Mouse (Mus musculus) midbrain, embryonic 11.5 days (tissue): ENCODE measurements around the gene C77080. TPM values are rescaled to one million over a fixed set of nuclear protein-coding genes. Genes with fewer than 3 reads are reported as not detected.

Experiments
- ATAC-seq: fragments of 200-750 bp; cut with Nextera tagmentation; 2 replicates; pipeline ENCODE4 v1.8.0; 2017; ENCODE audit warnings: moderate TSS enrichment, moderate library complexity; ENCODE audit not compliant: low FRiP score
- DNase-seq: peaks from one replicate; pipeline ENCODE4 v3.0.0; 2015; ENCODE audit warnings: low spot score; ENCODE audit errors: missing footprints
- H3K27ac ChIP-seq: fragments of 300-500 bp; sonication (generic); 2 replicates; pipeline ENCODE4 v1.5.1; 2014; ENCODE audit warnings: low read depth, low read length
- H3K27me3 ChIP-seq: fragments of 300-500 bp; sonication (generic); 2 replicates; pipeline ENCODE4 v1.6.1; 2014; ENCODE audit warnings: mild to moderate bottlenecking, low read length, moderate library complexity, mixed read lengths; ENCODE audit not compliant: control insufficient read depth, insufficient read depth
- H3K36me3 ChIP-seq: fragments of 300-500 bp; sonication (generic); 2 replicates; pipeline ENCODE4 v1.6.1; 2014; ENCODE audit warnings: mild to moderate bottlenecking, low read length, moderate library complexity, mixed read lengths; ENCODE audit not compliant: control insufficient read depth, insufficient read depth
- H3K4me1 ChIP-seq: fragments of 300-500 bp; sonication (generic); 2 replicates; pipeline ENCODE4 v1.6.1; 2014; ENCODE audit warnings: low read length; ENCODE audit not compliant: control insufficient read depth, insufficient read depth
- H3K4me2 ChIP-seq: fragments of 300-500 bp; sonication (generic); 2 replicates; pipeline ENCODE4 v1.6.1; 2014; ENCODE audit warnings: mild to moderate bottlenecking, moderate library complexity
- H3K4me3 ChIP-seq: fragments of 300-500 bp; sonication (generic); 2 replicates; pipeline ENCODE4 v1.5.1; 2014; ENCODE audit warnings: low read depth, low read length
- H3K9ac ChIP-seq: fragments of 300-500 bp; sonication (generic); 2 replicates; pipeline ENCODE4 v1.6.1; 2014; ENCODE audit warnings: low read length
- H3K9me3 ChIP-seq: fragments of 300-500 bp; sonication (generic); 2 replicates; pipeline ENCODE4 v1.6.1; 2016; ENCODE audit warnings: low read length; ENCODE audit not compliant: control insufficient read depth
- WGBS: fragments of 180-500 bp; shearing (Covaris S2); extraction: QIAGEN DNeasy Blood & Tissue Kit; methylation state at CpG from one replicate; pipeline ENCODE4 v1.1.7; 2014; 5-methylcytosine and 5-hydroxymethylcytosine counted together
- polyA plus RNA-seq: library from polyadenylated mRNA; unstranded; fragments of >200 nt; fragmentation: Nextera tagmentation; extraction: Ambion mirVana; gene quantifications from 2 replicates; pipeline ENCODE4 v1.2.1, GENCODE M21; 2014

Gene C77080
- polyA plus RNA-seq, 1 experiment from 2014 or later = 3.7 TPM

GRCm38 (mm10) chr4:129235147-129235546 is 26.1 kb downstream of the C77080 start:
- no peaks in the 10 kb centered on the region for H3K36me3 ChIP-seq
- H3K27me3 ChIP-seq = no peaks in the 10 kb centered on the region
- 68% methylated on average over 3 of the region's 3 CpGs for WGBS
- H3K9me3 ChIP-seq = no peaks in the 10 kb centered on the region
- no peak for ATAC-seq
- no peak overlapping the region for H3K27ac ChIP-seq
- peaks cover 21% of the 10 kb centered on the region for H3K4me1 ChIP-seq
- H3K4me3 ChIP-seq = no peak overlapping the region
- H3K4me2 ChIP-seq = no peak overlapping the region
- H3K9ac ChIP-seq = no peak overlapping the region
- no peak for DNase-seq

DNA sequence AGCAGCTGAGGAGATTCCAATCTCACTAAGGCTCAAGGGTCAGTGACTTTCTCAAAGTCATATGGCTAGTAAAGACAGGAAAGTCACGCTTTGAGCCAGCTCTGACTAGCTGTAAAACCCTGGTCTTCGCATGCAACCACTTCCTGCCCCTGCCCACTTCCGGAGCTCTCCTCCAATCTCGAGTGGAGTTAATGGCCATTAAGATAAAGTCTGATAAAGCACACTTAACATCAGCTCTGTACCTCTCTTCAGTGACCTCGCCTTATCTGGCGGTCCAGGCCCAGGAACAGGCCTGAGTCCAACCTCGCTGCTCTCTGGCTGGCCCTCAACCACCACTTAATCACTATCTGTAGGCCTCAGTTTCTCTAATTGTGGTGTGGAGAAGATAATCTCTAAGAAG is 26.7 kb downstream of the C77080 start:
- no peak overlapping the region for H3K4me3 ChIP-seq
- no peaks in the 10 kb centered on the region for H3K27me3 ChIP-seq
- H3K27ac ChIP-seq = no peak overlapping the region
- no peaks in the 10 kb centered on the region for H3K9me3 ChIP-seq
- H3K36me3 ChIP-seq = no peaks in the 10 kb centered on the region
- ATAC-seq (no peak), DNase-seq (no peak)
- peaks cover 21% of the 10 kb centered on the region for H3K4me1 ChIP-seq
- 86% methylated on average over 7 of the region's 7 CpGs for WGBS
- no peak overlapping the region for H3K9ac ChIP-seq
- H3K4me2 ChIP-seq = no peak overlapping the region

DNA sequence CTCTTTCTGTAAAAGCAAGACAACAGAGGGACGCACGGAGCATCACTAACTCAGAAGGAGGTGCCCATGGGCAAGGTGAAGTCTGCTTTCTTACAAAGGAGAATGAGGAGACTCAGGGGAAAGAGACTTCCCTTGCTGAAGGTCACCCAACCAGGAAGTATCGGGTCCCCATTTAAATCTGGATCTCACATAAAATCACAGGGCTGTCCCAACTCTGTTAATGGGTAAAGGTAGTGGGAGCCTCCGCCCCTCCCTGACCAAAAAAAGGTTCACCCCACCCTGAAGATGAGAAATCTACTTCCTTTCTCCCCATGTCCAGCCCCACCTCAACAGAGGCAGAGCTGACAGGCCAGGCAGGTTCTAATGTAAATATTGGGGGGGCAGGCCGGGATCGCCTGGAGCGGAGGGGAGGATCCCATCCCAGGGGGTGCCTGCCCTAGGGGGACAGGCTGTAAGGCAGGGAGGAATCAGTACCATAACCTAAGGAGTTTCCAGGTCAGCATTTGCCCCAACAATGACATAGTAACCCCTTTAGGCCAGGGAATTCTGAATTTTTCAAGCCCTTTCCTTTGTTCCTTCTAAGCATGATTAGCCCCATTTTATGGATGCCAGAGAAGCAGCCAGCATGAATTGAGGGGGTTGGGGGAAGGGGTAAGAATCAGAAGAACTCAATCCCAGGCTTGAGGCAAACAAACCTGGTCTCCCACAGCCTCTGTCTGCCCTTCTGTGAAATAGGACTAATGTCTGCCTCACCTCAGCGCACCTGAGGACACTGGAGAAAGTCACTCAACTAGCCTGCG is 28.4 kb downstream of the C77080 start:
- no peaks in the 10 kb centered on the region for H3K27me3 ChIP-seq
- H3K36me3 ChIP-seq = no peaks in the 10 kb centered on the region
- no peaks in the 10 kb centered on the region for H3K9me3 ChIP-seq
- H3K9ac ChIP-seq = no peak overlapping the region
- no peak overlapping the region for H3K27ac ChIP-seq
- DNase-seq = no peak
- no peak overlapping the region for H3K4me3 ChIP-seq
- H3K4me2 ChIP-seq = no peak overlapping the region
- H3K4me1 ChIP-seq = peaks cover 16% of the 10 kb centered on the region
- 67% methylated on average over 9 of the region's 9 CpGs for WGBS
- ATAC-seq = no peak

- Histone ChIP-seq H3K9me3 (no peaks in the 10 kb centered on the region), H3K4me1 (peaks cover 17% of the 10 kb centered on the region), H3K4me3 (no peak overlapping the region), H3K4me2 (no peak overlapping the region), H3K36me3 (no peaks in the 10 kb centered on the region), H3K9ac (no peak overlapping the region), H3K27ac (no peak overlapping the region), H3K27me3 (no peaks in the 10 kb centered on the region)
- DNase-seq (no peak), ATAC-seq (no peak)
- 65% methylated on average over 12 of the region's 12 CpGs for WGBS
These were observed 29.4 kb downstream of the C77080 start for GRCm38 (mm10) chr4:129231594-129232450.

DNA sequence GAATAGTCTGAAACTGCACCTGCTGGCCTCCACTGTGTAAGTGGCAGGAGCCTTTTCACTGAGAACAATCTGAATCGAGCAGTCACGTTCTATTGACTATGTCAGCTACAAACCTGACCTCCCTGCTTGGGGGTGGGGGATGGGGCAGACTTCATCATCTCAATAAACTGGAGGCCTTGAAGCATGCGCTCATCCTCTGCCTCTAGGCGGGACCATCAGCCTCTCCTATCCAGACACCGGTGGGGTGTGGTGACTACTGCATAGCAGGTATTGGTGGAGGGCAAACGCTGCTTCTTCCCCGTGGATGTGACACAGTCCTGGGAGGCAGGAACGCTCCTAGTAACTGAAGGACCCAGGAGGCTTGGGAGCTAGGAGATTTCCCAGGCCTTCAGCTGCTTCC is 30.3 kb downstream of the C77080 start:
- Histone ChIP-seq H3K4me3 (no peak overlapping the region), H3K4me2 (no peak overlapping the region), H3K4me1 (peaks cover 24% of the 10 kb centered on the region), H3K9me3 (no peaks in the 10 kb centered on the region), H3K27ac (no peak overlapping the region), H3K27me3 (no peaks in the 10 kb centered on the region), H3K36me3 (no peaks in the 10 kb centered on the region), H3K9ac (no peak overlapping the region)
- ATAC-seq (no peak), DNase-seq (no peak)
- WGBS = 58% methylated on average over 8 of the region's 8 CpGs

GRCm38 (mm10) chr4:129227985-129228381 is 33.2 kb downstream of the C77080 start:
- WGBS = 48% methylated on average over 8 of the region's 8 CpGs
- Histone ChIP-seq H3K9ac (no peak overlapping the region; the same call in 1 of the 2 replicates), H3K36me3 (no peaks in the 10 kb centered on the region), H3K27me3 (peaks cover 1% of the 10 kb centered on the region; the same call in 1 of the 2 replicates), H3K4me1 (peaks cover 35% of the 10 kb centered on the region), H3K9me3 (no peaks in the 10 kb centered on the region), H3K27ac (no peak overlapping the region), H3K4me3 (peak overlapping the region; percentile 30; the same call in 1 of the 2 replicates), H3K4me2 (peak overlapping the region; percentile 45)
- DNase-seq (no peak), ATAC-seq (no peak)

DNA sequence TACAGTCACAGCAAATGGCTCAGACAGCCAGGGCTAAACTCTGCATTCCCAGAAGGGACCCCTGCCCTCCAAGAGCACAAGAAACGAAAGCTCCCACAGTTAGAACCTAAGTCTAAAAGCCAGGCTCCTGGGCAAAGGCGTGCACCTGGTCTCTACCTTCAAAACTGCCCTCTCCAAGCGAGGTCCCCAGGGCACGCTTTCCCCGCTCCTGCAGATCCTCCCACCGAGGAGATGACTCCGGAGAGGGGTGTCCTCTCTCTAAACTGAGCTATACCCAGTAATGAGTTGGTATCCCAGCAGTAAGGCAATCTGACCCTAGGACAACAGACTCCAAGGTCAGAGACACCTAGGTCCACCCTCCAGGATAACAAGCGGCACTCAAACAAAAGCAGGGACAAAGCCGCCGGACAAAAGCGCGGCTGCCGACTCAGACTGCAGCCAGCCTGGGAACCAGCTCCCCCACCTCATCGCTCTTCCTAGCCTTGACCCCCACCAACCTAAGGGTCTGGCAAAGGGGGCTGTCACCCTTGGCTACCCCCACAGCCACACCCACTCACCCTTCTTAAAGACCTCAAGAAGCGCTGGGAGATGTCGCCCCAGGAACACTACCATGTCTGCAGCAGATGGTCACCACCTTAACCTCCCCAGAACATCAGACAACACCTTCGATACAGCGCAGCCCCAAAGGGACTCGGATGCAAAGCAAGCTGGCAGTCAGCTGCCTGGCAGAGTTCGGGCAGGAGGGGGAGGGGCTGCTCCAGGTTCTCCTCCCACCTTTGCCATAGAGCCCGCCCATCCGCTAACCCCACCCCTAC is 33.8 kb downstream of the C77080 start:
- DNase-seq (peak; percentile 87), ATAC-seq (peak; percentile 13; the same call in 1 of the 2 replicates)
- Histone ChIP-seq H3K27ac (no peak overlapping the region), H3K4me2 (peak overlapping the region; percentile 45), H3K4me3 (peak overlapping the region; percentile 30), H3K27me3 (peaks cover 5% of the 10 kb centered on the region; the same call in 1 of the 2 replicates), H3K9ac (peak overlapping the region; percentile 69), H3K36me3 (no peaks in the 10 kb centered on the region), H3K9me3 (no peaks in the 10 kb centered on the region), H3K4me1 (peaks cover 35% of the 10 kb centered on the region)
- 6% methylated on average over 22 of the region's 22 CpGs for WGBS

DNA sequence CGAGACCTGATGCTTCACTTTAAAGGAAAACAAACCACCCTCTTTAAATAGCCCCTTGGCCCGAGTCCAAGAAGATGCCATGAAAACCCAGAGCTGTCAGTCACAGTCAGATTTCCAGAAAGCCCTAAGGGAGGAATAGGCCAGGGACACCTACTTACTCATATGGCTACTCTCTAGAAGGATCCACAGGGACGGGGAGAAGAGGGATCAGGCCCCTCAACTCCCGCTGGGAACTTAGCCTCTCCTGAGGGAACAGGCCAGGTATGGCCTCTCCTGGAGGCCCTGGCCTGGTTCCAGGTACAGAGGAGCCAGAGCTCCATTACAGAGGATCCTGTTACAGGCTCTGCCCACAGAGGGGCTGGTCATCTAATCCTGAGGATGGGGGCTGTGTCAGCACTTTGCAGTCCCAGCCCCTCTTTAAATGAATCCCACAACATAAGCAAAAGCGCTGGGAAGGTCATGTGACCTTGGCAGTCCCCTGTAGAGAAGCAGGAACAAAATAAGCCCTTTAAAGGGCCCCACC is 34.7 kb downstream of the C77080 start:
- Histone ChIP-seq H3K4me2 (peak overlapping the region; percentile 45), H3K4me3 (0 out of 2 replicates have a peak overlapping the region, but pooled peaks have one; percentile 30), H3K36me3 (no peaks in the 10 kb centered on the region), H3K9ac (peak overlapping the region; percentile 69; the same call in 1 of the 2 replicates), H3K9me3 (no peaks in the 10 kb centered on the region), H3K4me1 (peaks cover 35% of the 10 kb centered on the region), H3K27me3 (peaks cover 7% of the 10 kb centered on the region; the same call in 1 of the 2 replicates), H3K27ac (no peak overlapping the region)
- ATAC-seq (no peak), DNase-seq (no peak)
- WGBS = 27% methylated on average over 5 of the region's 5 CpGs
